Mouse (Mus musculus): ENCODE data around the gene Olfr17. TPM values are rescaled to one million over a fixed set of nuclear protein-coding genes. Genes with fewer than 3 reads are reported as not detected.

Gene Olfr17
- total and polyA plus RNA-seq, 2 experiments from 2014 or later, result not detected

Other genes with a start within 250 kb of the Olfr17 start
- not detected in 2 replicates for gene Olfr703, start 249.9 kb upstream of the Olfr17 start, total RNA-seq (2014; rRNA removed)
- not detected in 2 replicates for gene Olfr703, start 249.9 kb upstream of the Olfr17 start, polyA plus RNA-seq (2015; fragmentation: Nextera tagmentation; extraction: Ambion mirVana)
- not detected in 2 replicates for gene Olfr704, start 230.0 kb upstream of the Olfr17 start, total RNA-seq (2014; rRNA removed)
- gene Olfr704, start 230.0 kb upstream of the Olfr17 start, polyA plus RNA-seq (2015; fragmentation: Nextera tagmentation; extraction: Ambion mirVana), result not detected in 2 replicates
- gene Olfr705, start 216.3 kb upstream of the Olfr17 start, total RNA-seq (2014; rRNA removed), result not detected in 2 replicates
- not detected in 2 replicates for gene Olfr705, start 216.3 kb upstream of the Olfr17 start, polyA plus RNA-seq (2015; fragmentation: Nextera tagmentation; extraction: Ambion mirVana)
- gene Olfr706, start 205.1 kb upstream of the Olfr17 start, total RNA-seq (2014; rRNA removed), result not detected in 2 replicates
- gene Olfr706, start 205.1 kb upstream of the Olfr17 start, polyA plus RNA-seq (2015; fragmentation: Nextera tagmentation; extraction: Ambion mirVana), result not detected in 2 replicates
- not detected in 2 replicates for gene Olfr707, start 192.0 kb upstream of the Olfr17 start, total RNA-seq (2014; rRNA removed)
- not detected in 2 replicates for gene Olfr707, start 192.0 kb upstream of the Olfr17 start, polyA plus RNA-seq (2015; fragmentation: Nextera tagmentation; extraction: Ambion mirVana)
- gene Olfr1532-ps1, start 185.2 kb upstream of the Olfr17 start, total RNA-seq (2014; rRNA removed), result not detected in 2 replicates
- not detected in 2 replicates for gene Olfr1532-ps1, start 185.2 kb upstream of the Olfr17 start, polyA plus RNA-seq (2015; fragmentation: Nextera tagmentation; extraction: Ambion mirVana)
- not detected in 2 replicates for gene Olfr709-ps1, start 161.0 kb upstream of the Olfr17 start, total RNA-seq (2014; rRNA removed)
- gene Olfr709-ps1, start 161.0 kb upstream of the Olfr17 start, polyA plus RNA-seq (2015; fragmentation: Nextera tagmentation; extraction: Ambion mirVana), result not detected in 2 replicates
- not detected in 2 replicates for gene Olfr710, start 144.9 kb upstream of the Olfr17 start, total RNA-seq (2014; rRNA removed)
- gene Olfr710, start 144.9 kb upstream of the Olfr17 start, polyA plus RNA-seq (2015; fragmentation: Nextera tagmentation; extraction: Ambion mirVana), result not detected in 2 replicates
- not detected in 2 replicates for gene Olfr6, start 129.3 kb upstream of the Olfr17 start, total RNA-seq (2014; rRNA removed)
- gene Olfr6, start 129.3 kb upstream of the Olfr17 start, polyA plus RNA-seq (2015; fragmentation: Nextera tagmentation; extraction: Ambion mirVana), result not detected in 2 replicates
- gene Olfr711, start 117.8 kb upstream of the Olfr17 start, total RNA-seq (2014; rRNA removed), result not detected in 2 replicates
- not detected in 2 replicates for gene Olfr711, start 117.8 kb upstream of the Olfr17 start, polyA plus RNA-seq (2015; fragmentation: Nextera tagmentation; extraction: Ambion mirVana)
- not detected in 2 replicates for gene Olfr2, start 87.1 kb upstream of the Olfr17 start, total RNA-seq (2014; rRNA removed)
- gene Olfr2, start 87.1 kb upstream of the Olfr17 start, polyA plus RNA-seq (2015; fragmentation: Nextera tagmentation; extraction: Ambion mirVana), result not detected in 2 replicates
- gene Olfr713, start 62.0 kb upstream of the Olfr17 start, total RNA-seq (2014; rRNA removed), result not detected in 2 replicates
- gene Olfr713, start 62.0 kb upstream of the Olfr17 start, polyA plus RNA-seq (2015; fragmentation: Nextera tagmentation; extraction: Ambion mirVana), result not detected in 2 replicates
- not detected in 2 replicates for gene Olfr714, start 22.2 kb upstream of the Olfr17 start, total RNA-seq (2014; rRNA removed)
- gene Olfr714, start 22.2 kb upstream of the Olfr17 start, polyA plus RNA-seq (2015; fragmentation: Nextera tagmentation; extraction: Ambion mirVana), result not detected in 2 replicates
- gene Olfr715b, start 17.1 kb downstream of the Olfr17 start, total RNA-seq (2014; rRNA removed), result not detected in 2 replicates
- gene Olfr715b, start 17.1 kb downstream of the Olfr17 start, polyA plus RNA-seq (2015; fragmentation: Nextera tagmentation; extraction: Ambion mirVana), result not detected in 2 replicates
- gene Olfr715, start 37.9 kb downstream of the Olfr17 start, total RNA-seq (2014; rRNA removed), result not detected in 2 replicates
- gene Olfr715, start 37.9 kb downstream of the Olfr17 start, polyA plus RNA-seq (2015; fragmentation: Nextera tagmentation; extraction: Ambion mirVana), result not detected in 2 replicates
- not detected in 2 replicates for gene Olfr716, start 45.1 kb downstream of the Olfr17 start, total RNA-seq (2014; rRNA removed)
- gene Olfr716, start 45.1 kb downstream of the Olfr17 start, polyA plus RNA-seq (2015; fragmentation: Nextera tagmentation; extraction: Ambion mirVana), result not detected in 2 replicates
- gene Nlrp14, start 73.8 kb downstream of the Olfr17 start, total RNA-seq (2014; rRNA removed), result 0.10 TPM in 1 of 2 replicates, not detected in the other
- gene Nlrp14, start 73.8 kb downstream of the Olfr17 start, polyA plus RNA-seq (2015; fragmentation: Nextera tagmentation; extraction: Ambion mirVana), result 0.06 TPM in 1 of 2 replicates, not detected in the other
- gene Rbmxl2, start 116.2 kb downstream of the Olfr17 start, total RNA-seq (2014; rRNA removed), result not detected in 2 replicates
- gene Rbmxl2, start 116.2 kb downstream of the Olfr17 start, polyA plus RNA-seq (2015; fragmentation: Nextera tagmentation; extraction: Ambion mirVana), result not detected in 2 replicates

Data from hindbrain, postnatal 0 days (tissue).